Mouse (Mus musculus) CH12F3 (cell line): ENCODE measurements at regions not wholly inside any gene's neighbourhood (a gene's known extent, or its start where the extent isn't known, plus 50 kb on each side); places are given as distances from the start of the nearest gene placed in this dataset.
"Not testable (repeated sequence)": the region's sequence is repeated elsewhere in the genome, so short reads cannot be mapped to it uniquely, and the experiment has no call there.

Source experiments
- in situ Hi-C: fragments of 300-500 bp; cut with MboI; formaldehyde crosslinking; loops from 2 replicates; pipeline ENCODE4 v1.14.3; 2020; ENCODE audit warnings: low sequenced_read_pairs

DNA sequence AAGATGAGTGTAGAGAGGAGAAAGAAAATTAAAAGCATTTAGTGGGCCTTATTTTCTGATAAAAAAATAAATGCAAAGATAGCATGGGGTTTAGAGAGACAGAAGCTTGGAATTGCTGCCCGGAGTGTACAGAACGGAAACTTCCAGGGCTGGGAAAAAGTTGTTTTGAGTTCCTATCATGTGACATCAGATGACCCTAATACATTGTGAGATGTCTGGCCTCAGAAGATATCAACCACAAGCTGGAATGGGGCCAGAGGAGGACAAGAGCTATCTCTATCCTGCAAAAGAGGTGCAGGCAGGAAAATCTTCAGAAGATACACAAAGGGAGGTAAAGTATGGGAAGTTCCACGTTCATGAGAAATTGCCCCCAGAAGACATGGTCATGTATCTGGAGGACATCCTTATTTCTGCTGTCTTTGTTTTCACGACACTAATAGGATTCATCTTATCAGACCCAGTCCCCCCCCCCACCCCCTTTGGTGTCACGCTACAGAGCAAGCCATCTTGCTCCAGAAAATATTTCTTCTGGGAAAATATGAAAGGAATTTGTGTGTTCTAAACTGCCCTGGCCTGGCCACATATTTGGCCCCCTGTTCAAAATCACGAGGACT lies 408.3 kb upstream of the N6amt1 start:
- in situ Hi-C loops: no loop called here

GRCm38 (mm10) chr16:86945058-86945457 lies 408.9 kb upstream of the N6amt1 start:
- in situ Hi-C loops: no loop called here

DNA sequence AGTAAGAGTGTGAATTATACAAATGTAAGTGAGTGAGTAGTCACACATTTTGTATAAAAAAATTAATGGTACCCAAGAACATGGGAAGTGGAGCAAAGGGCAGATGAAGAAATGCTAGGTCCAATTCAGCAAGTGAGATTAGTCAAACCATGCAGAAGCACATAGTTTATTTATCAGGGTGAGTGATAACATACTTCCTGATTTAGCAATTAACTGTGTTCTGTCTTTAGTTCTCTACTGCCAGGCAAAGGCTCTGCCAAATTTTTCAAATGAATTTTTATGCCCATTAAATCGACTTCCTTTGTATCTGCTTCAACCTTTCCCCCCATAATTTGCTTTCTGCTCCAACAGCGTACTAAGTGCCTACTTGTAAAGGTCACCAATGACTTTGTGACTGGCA lies 419.0 kb upstream of the N6amt1 start:
- in situ Hi-C loops: no loop called here

- in situ Hi-C loops: no loop called here
These were observed 421.2 kb upstream of the N6amt1 start for GRCm38 (mm10) chr16:86932765-86933164.

DNA sequence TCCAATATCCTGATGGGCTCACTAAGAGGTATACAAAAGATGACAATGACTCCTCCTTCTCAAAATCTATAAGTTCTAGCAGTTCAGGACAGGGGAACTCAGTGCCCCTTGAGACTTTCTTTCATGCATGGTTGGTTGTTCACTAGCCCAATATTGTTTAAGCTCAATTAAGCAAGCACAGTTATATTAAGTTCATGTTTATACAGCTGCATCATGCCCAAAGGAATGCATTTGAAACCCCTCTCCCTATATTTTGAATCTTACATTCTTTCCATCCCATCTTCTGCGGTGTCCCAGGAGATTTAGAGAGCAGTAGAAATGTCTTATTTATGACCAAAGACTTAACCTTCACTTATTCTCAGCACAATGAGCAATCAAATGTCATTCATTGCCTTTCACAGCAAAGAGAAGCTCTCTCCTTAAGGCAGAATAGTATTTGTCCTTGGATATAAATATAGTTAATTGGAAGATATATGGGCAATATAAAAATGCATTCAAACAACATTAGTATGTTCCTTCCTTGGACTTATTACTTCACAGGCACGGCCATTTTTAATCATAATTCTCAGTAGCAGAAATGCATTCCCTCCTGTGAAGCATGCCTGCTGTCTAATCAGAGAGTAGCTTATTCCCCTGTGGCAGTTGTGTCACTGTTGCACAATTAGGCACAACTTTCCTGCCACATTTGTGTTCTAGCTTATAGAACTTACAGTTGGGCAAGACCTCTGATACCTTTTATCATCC lies 455.8 kb upstream of the N6amt1 start:
- in situ Hi-C loops: no loop called here

DNA sequence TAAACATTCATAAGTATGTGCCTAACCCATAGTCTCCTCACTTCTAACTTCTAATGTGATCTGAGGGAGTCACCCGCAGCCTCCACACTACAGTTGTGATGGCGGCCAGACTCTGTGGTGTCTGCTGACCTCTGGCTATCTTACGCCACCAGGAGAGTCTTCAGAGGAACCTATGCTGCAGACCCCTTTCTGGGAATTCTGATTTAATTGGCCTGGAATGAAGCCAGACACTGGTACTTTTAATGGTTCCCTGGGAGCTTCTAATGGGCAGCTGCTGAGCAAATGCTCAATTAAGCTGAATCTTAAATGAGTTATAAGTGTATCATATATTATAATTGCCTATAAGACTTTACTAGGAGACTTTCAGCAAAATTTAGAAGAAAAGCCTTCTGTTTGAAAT lies 459.0 kb upstream of the N6amt1 start:
- in situ Hi-C loops: no loop called here

DNA sequence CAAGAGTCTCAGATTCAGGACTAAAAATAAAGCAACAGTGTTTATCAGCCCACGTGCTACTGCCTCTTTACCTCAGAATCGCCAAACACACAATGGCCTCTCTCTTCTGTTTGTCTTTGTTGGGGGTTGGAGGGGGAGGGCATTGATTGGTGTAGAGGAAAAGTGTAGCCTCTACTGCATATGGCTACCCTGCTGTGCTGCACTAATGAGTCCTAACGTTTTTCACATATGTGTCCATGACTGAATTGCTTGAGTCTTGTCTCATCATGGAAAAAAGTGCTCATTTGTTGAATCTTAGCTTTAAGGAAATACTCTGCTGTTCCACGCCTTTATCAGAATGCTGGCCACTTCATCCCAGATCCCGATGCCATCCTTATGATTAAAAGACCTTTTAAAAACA lies 459.7 kb upstream of the N6amt1 start:
- in situ Hi-C loops: no loop called here

- in situ Hi-C loops: no loop called here
These were observed 465.6 kb upstream of the N6amt1 start for GRCm38 (mm10) chr16:86888421-86888820.

GRCm38 (mm10) chr16:86887605-86888004 lies 466.4 kb upstream of the N6amt1 start:
- in situ Hi-C loops: no loop called here

- in situ Hi-C loops: no loop called here
These were observed 470.1 kb upstream of the N6amt1 start for GRCm38 (mm10) chr16:86883862-86884261.

- in situ Hi-C loops: no loop called here
These were observed 471.5 kb upstream of the N6amt1 start for GRCm38 (mm10) chr16:86882529-86882928.

DNA sequence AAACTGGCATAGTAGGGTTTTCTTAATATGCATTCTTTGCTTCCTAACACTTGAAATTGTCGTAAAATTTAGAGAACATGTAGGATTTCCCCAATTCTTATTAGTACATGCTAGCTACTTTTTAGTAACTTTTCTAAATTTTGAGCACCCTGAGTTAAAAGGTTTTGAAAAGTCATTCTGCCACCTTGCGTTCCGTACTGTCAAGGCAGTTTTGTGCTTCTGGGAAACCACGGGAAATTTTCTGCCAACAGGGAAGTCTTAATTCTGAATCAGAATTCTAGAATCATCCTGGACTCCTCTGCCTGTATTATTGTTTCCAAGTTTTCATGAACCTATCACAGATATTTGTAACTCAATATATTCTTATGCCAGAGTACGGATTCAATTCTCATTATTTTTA lies 472.4 kb upstream of the N6amt1 start:
- in situ Hi-C loops: no loop called here

DNA sequence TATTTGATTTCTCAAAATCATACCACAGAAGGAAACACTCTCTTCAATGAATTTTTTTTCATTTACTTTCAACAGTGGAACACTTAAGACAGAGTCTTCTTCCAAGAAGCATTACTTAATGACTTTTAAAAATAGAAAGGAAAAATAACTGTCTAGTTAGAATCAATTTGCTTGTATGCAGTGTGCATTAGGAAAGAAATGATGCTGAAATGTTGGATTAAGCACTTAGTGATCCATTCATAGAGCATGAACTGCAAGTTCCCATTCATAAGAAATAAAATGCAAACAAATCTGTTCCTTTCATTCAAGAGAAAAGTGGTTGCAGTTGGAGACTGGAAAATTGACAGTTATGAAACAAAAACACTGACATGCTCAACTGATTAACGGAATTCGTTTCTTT lies 493.2 kb upstream of the N6amt1 start:
- in situ Hi-C loops: no loop called here

- in situ Hi-C loops: no loop called here
These were observed 498.1 kb upstream of the N6amt1 start for GRCm38 (mm10) chr16:86855891-86856290.

- in situ Hi-C loops: no loop called here
These were observed 498.7 kb upstream of the N6amt1 start for GRCm38 (mm10) chr16:86855312-86855711.

GRCm38 (mm10) chr16:86853398-86853797 lies 500.6 kb upstream of the N6amt1 start:
- in situ Hi-C loops: no loop called here

GRCm38 (mm10) chr16:86838457-86839337 lies 515.3 kb upstream of the N6amt1 start:
- in situ Hi-C loops: no loop called here

DNA sequence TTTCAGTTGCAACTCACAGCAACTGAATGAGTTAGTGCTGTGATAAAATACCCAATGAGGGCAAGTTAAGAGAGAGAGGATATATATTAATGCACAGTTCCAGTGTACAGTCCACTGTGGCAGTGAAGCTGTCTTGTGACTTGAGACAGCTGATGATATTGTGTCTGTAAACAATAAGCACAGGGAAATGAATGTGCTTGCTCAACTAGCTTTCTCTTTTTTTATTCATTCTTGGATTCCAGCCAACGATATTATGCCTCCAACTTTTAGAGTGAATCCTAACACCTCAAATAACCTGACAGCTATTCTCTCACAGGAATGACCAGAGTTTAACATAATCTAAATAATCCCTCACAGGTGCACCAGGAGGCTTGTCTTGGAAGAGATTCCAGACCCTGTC lies 526.3 kb upstream of the N6amt1 start:
- in situ Hi-C loops: no loop called here

DNA sequence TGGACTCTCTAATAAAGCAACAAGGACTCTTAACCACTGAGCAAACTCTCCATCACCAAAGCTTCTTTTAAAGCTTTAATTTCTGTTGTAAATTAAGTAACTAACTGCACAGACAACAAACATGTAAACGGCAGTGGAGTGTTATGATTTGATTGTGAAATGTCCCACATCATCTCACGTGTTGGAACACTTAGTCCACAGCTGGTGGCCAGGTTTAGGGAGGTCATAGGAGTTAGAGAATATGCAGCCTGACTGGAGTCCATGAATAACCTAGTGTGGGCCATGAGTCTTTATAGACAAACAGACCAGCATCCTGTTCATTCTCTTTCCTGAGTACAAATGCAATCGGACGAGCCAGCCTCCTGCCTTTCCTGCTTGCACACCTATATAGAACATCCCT lies 527.3 kb upstream of the N6amt1 start:
- in situ Hi-C loops: no loop called here

DNA sequence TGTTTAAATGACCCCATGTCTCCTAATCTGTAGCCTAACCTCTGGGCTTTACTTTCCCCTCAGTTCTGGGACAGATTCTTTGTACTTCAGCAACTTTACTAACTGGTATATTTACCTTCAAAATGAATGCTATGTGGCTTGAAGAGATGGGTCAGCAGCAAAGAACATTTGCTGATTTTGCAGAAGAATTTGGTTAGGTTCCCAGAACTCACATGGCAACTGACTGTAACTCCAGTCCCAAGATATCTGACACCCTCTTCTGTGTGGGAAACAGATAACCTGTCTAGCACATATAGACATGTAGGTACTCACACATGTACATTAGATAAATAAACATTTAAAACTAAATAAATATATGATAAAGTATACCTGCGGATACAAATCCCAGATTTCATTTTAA lies 530.5 kb upstream of the N6amt1 start:
- in situ Hi-C loops: no loop called here

DNA sequence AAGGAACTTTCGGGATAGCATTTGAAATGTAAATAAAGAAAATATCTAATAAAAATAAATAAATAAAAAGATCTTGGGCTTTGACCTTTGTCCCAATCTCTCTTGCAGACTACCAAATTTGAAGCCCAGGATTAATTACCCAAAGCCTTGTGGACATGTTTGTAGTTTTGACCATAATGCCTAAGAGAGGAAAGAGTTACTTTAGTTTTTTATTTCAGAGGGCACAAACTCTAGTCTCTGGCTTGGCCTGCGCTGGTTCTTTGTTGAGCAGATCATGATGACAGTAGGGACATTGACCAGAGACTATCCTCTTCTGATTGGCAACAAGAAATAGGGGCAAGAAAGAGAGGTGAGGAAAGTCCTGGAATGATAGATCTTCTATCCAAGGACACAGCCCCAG lies 532.4 kb upstream of the N6amt1 start:
- in situ Hi-C loops: no loop called here

GRCm38 (mm10) chr16:86818639-86819038 lies 535.3 kb upstream of the N6amt1 start:
- in situ Hi-C loops: not testable (repeated sequence)
